ENCODE assay signal across 8 mouse cellular contexts in genomic region chr7:29783871-29784551, GRCm38 (mm10). TPM values are rescaled to one million over a fixed set of nuclear protein-coding genes. Genes with fewer than 3 reads are reported as not detected.
DNase-seq lines count a peak whose midpoint lies in the region; ATAC-seq lines count a peak whose summit lies in the region.

TSS of gene Zfp30 (plus strand) at chr7:29783998.

- peak; percentile 91 for DNase-seq in adipocyte (ENCODE audit: low spot score)
- peak; percentile 89 for DNase-seq in gastrocnemius, postnatal 14 days
- peak; percentile 36 to 85 for DNase-seq in left cerebral cortex, adult 9 months (ENCODE audit: low spot score in 2 of 2)
- peak; percentile 83 for DNase-seq in right cerebral cortex, postnatal 14 days
- peak; percentile 61 for DNase-seq in urinary bladder, postnatal 25 days (ENCODE audit: low spot score)

- peaks cover 32% of the 10 kb centered on the region for H3K36me3 ChIP-seq in megakaryocyte, embryonic 14.5 days (replicated peaks; ENCODE audit: low read length)

- peak; percentile 96 for ATAC-seq in common myeloid progenitor, adult 5-6 weeks (replicated peaks; ENCODE audit: low read depth, poor library complexity, severe bottlenecking)
- peak; percentile 61 for ATAC-seq in inflammation-experienced regulatory T-cells, adult 6 months

- H3K27me3 ChIP-seq in megakaryocyte, embryonic 14.5 days (replicated peaks): no peaks in the 10 kb centered on the region

- intact Hi-C loops in gastrocnemius, postnatal 14 days (cut with DNase I; ENCODE audit: low total_unique reads): no loop called here

- H3K9me3 ChIP-seq in megakaryocyte, embryonic 14.5 days: no peaks in the 10 kb centered on the region; the same call in 1 of the 2 replicates

- H3K4me1 ChIP-seq in megakaryocyte, embryonic 14.5 days: peaks cover 17% of the 10 kb centered on the region

- H3K4me3 ChIP-seq in megakaryocyte, embryonic 14.5 days (replicated peaks): peak within 1 kb of the TSS; percentile 97

RNA-seq across cellular contexts. Expression of gene Zfp30, which starts in this region (rescaled TPM):
- 2.4 TPM in 1 of 2 replicates, not detected in the other for total RNA-seq in common myeloid progenitor, adult 5-6 weeks (2017)
- total RNA-seq in gastrocnemius, postnatal 14 days (2021): 1 to 10 TPM; 2.6 to 3.2 TPM
- polyA plus RNA-seq in inflammation-experienced regulatory T-cells, adult 6 months (2017; shearing (Covaris generic)): under 1 TPM; 0.28 to 0.36 (median 0.35) TPM
- 0.37 TPM in 1 of 2 replicates, not detected in the other for polyA plus RNA-seq in megakaryocyte, embryonic 14.5 days (2012; ENCODE audit: insufficient read depth, low replicate concordance)

Comparison
In these comparisons a context has a peak if more than half of its experiments do, and no peak if none do; other contexts are left out.
1. Peak in every context shown above with its lines: DNase-seq, ATAC-seq and H3K4me3 ChIP-seq.
2. Peak in ATAC-seq in inflammation-experienced regulatory T-cells, adult 6 months; RNA of the gene not detected or under 1 TPM.